Comparison of ENCODE assay signal across 13 mouse cellular contexts in genomic region chr1:37624185-37624584, GRCm38 (mm10).
DNase-seq lines count a peak whose midpoint lies in the region; ATAC-seq and TF ChIP-seq lines count a peak whose summit lies in the region.
"Had no signal": no experiment of that assay in that cellular context is flagged by ENCODE, and none has a peak within 500 bp of the region (broad histone marks: within the 10 kb centered on the region; RNA-seq: fewer than 3 reads in every experiment).

No protein-coding gene starts in this region.

- no peaks in the 10 kb centered on the region for H3K9me3 ChIP-seq in heart, postnatal 0 days (replicated peaks; ENCODE audit: control insufficient read depth, low read length)
- H3K9me3 ChIP-seq: heart, embryonic 10.5 days had no signal

- no peak overlapping the region for H3K4me2 ChIP-seq in heart, postnatal 0 days (ENCODE audit: low read depth, low read length)

- intact Hi-C loops in heart, postnatal 14 days (cut with DNase I) = no loop called here

- H3K4me3 ChIP-seq in heart, postnatal 0 days (ENCODE audit: low read depth, low read length) = no peak overlapping the region
- H3K4me3 ChIP-seq: heart, embryonic 10.5 days had no signal

- no peak for ATAC-seq in heart, postnatal 0 days (ENCODE audit: insufficient read depth, low read depth)
- ATAC-seq in activated CD4-positive, CD25-positive, alpha-beta regulatory T cell, adult 4 months = peak; percentile 76
- ATAC-seq: hindbrain, embryonic 16.5 days; midbrain, embryonic 16.5 days had no signal

- no peaks in the 10 kb centered on the region for H3K4me1 ChIP-seq in heart, postnatal 0 days (ENCODE audit: control insufficient read depth, insufficient read depth)

- TF ChIP-seq CTCF in heart, postnatal 0 days (IDR thresholded peaks at IDR 0.05; ENCODE audit: low read depth) = peak; percentile 6; the same call in 1 of the 2 replicates

- no peaks in the 10 kb centered on the region for H3K27me3 ChIP-seq in heart, postnatal 0 days (ENCODE audit: control insufficient read depth, insufficient read depth, low read length)

- no peak overlapping the region for H3K9ac ChIP-seq in heart, postnatal 0 days (replicated peaks; ENCODE audit: low read depth, low read length)

- WGBS in heart, postnatal 0 days = 85% methylated on average over 17 of the region's 17 CpGs

- no peak overlapping the region for H3K27ac ChIP-seq in heart, postnatal 0 days (ENCODE audit: low read depth)

- DNase-seq in heart, postnatal 0 days (ENCODE audit: low spot score) = no peak
- DNase-seq in heart, postnatal 14 days = no peak
- peak; percentile 55 to 58 for DNase-seq in B cell, adult 2 months
- peak; percentile 28 for DNase-seq in retina, postnatal 1 day
- DNase-seq in frontal cortex, postnatal 10 days (ENCODE audit: low spot score in 2 of 2) = no peak
- DNase-seq in left cerebral cortex, adult 9 months (ENCODE audit: low spot score in 2 of 2) = no peak
- DNase-seq in cerebellum, postnatal 25 days = no peak
- DNase-seq: cerebellum, postnatal 14 days; lung, adult 2 months had no signal

- TF ChIP-seq EP300 in heart, postnatal 0 days (IDR thresholded peaks at IDR 0.05; ENCODE audit: low read depth) = no peak

- H3K36me3 ChIP-seq in heart, postnatal 0 days (replicated peaks; ENCODE audit: control insufficient read depth, insufficient read depth, low read length) = no peaks in the 10 kb centered on the region
- H3K36me3 ChIP-seq: heart, embryonic 10.5 days had no signal

Comparison
In these comparisons a context has a peak if more than half of its experiments do, and no peak if none do; other contexts are left out.
1. DNase-seq: peak in B cell, adult 2 months (2 of 2) and retina, postnatal 1 day (single experiment); none in heart, postnatal 0 days (single experiment), heart, postnatal 14 days (0 of 2), frontal cortex, postnatal 10 days (0 of 2), left cerebral cortex, adult 9 months (0 of 2) and cerebellum, postnatal 25 days (0 of 2).